Mouse (Mus musculus): Measurements from ENCODE around the gene S100pbp.
A peak's percentile ranks its signal among the peaks of the same experiment; 100 is the strongest.

S100pbp gene

GRCm38 (mm10) chr4:129157541-129157940, 32.0 kb downstream of the S100pbp start:
- DNase-seq (ENCODE audit: low read depth, low spot score): no peak

DNA sequence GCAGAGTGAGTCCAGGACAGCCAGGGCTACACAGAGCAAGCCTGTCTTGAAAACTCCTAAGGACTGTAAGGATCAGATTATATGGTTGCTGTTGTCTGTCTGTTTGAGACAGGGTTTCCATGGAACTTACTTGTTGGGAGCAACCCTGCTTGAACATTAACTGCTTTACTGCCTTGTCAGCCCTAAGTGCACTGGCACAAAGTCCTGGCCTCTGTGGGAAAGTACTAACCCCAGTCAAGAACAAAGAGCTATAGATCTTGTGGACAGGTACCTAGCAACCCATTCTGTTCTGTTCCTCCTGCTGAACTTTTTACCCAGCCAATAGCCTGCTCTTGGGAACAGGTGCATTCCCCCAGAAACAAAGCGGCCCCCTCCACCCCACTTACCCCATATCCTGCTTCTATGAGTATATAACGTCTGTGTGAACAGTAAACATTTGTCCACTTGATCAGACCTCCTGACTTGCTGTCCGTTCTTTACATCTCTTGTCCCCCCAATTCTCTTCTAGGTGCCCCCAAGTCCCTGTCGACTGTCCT, 38.2 kb downstream of the S100pbp start:
- DNase-seq (ENCODE audit: low read depth, low spot score): no peak

DNA sequence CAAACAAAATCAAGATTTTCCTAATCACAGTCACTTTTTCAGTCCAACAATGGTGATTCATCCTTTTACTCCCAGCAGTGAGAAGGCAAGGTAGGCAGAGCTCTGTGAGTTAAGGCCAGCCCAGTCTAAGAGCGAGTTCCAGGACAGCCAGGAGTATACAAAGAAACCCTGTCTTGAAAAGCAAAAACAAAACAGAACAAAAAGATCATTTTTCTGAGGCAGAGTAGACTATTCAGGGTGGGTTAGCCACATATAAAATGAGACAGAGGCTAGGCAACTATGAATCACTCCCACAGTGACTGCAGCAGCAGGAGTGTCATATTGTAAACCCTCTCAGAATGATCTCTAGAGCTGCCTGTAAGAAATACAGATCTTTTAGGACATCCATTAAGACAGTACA, 40.2 kb downstream of the S100pbp start:
- no peak for DNase-seq (ENCODE audit: low read depth, low spot score)

DNA sequence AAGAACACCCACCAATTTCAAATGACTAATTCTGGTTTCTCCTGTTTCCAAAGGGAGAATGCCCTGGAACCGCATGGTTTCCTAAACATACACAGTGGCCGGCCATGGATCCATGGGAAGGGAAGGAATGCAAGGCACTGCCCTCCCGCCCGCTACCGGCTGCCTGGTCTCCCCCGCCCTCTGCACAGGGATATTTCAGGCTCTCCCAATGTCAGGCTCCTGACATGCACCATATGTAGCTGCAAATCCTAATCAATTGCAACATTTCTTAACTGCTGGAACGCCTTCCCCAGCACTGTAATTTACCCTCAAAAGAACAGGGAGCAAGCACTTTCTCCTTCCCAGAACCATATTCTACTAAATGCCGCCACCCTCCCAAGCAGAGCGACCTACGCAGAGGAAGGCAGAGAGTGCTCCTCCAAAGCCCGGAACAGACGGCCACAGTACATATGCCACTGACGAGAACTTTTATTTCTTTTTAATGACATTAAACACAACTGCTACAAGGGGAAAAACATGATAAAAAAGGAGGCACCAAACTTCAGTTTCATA, 41.9 kb downstream of the S100pbp start:
- no peak for DNase-seq (ENCODE audit: low read depth, low spot score)

DNA sequence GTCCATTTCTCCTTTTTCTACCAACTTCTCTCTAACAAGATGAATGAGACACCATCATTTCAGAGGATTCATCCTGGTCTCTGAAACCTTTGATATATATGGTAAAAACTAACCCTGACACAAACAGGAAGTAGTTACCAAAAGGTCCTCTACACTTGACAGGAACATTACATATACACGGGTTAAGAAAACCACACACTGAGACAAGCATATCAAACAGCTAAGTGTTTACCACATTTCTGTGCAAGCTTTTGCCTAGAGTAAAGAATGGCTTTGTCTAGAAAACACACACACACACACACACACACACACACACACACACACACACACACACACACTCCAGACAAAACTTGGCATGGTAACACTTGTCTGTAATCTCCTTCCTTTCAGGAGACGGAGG, 43.1 kb downstream of the S100pbp start:
- DNase-seq (ENCODE audit: low read depth, low spot score): no peak

DNA sequence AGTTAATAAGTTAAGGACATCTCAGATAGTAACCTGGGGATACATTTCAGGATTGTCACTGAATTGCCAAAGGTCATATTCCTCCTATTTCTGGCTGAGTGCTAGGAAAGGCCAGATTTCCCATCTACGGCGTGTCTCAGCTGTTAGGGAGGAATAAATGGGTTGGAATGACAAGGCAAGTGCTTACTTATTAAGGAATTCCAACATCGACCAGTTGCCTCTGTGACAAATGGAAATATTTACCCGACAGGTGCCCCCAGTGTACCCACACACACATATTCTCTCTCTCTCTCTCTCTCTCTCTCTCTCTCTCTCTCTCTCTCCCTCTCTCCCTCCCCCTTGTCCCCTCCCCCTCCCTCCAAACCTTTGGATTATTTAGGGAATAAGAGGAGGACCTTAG, 43.6 kb downstream of the S100pbp start:
- DNase-seq (ENCODE audit: low read depth, low spot score): no peak

- DNase-seq (ENCODE audit: low read depth, low spot score): no peak
Observed at GRCm38 (mm10) chr4:129145411-129145810, 44.1 kb downstream of the S100pbp start.

- no peak for DNase-seq (ENCODE audit: low read depth, low spot score)
Observed at GRCm38 (mm10) chr4:129144401-129145367, 44.8 kb downstream of the S100pbp start.

GRCm38 (mm10) chr4:129143509-129143908, 46.0 kb downstream of the S100pbp start:
- DNase-seq (ENCODE audit: low read depth, low spot score): no peak

- no peak for DNase-seq (ENCODE audit: low read depth, low spot score)
Observed at GRCm38 (mm10) chr4:129142439-129143045, 47.0 kb downstream of the S100pbp start.

GRCm38 (mm10) chr4:129141560-129142438, 47.7 kb downstream of the S100pbp start:
- no peak for DNase-seq (ENCODE audit: low read depth, low spot score)

DNA sequence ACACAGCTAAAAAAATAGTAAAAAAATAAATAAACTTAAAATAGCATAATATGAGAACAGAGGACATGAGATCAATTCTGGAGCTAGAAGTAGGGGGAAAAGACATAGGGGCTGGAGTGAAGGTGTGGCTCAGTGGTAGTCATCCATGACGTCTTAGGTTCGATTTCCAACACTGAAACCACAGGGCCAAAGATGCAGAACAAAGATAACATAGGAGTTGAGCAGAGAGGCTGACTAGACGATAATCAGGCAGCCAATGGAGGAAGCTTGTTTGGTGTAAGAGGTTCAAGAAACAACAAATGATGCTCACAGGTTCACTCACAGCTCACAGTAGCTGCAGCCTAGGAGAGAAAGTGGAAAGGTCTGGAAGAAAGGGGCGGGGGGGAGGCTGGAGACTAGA, 48.7 kb downstream of the S100pbp start:
- DNase-seq (ENCODE audit: low read depth, low spot score): no peak

GRCm38 (mm10) chr4:129139642-129140041, 49.9 kb downstream of the S100pbp start:
- DNase-seq (ENCODE audit: low read depth, low spot score): no peak

DNA sequence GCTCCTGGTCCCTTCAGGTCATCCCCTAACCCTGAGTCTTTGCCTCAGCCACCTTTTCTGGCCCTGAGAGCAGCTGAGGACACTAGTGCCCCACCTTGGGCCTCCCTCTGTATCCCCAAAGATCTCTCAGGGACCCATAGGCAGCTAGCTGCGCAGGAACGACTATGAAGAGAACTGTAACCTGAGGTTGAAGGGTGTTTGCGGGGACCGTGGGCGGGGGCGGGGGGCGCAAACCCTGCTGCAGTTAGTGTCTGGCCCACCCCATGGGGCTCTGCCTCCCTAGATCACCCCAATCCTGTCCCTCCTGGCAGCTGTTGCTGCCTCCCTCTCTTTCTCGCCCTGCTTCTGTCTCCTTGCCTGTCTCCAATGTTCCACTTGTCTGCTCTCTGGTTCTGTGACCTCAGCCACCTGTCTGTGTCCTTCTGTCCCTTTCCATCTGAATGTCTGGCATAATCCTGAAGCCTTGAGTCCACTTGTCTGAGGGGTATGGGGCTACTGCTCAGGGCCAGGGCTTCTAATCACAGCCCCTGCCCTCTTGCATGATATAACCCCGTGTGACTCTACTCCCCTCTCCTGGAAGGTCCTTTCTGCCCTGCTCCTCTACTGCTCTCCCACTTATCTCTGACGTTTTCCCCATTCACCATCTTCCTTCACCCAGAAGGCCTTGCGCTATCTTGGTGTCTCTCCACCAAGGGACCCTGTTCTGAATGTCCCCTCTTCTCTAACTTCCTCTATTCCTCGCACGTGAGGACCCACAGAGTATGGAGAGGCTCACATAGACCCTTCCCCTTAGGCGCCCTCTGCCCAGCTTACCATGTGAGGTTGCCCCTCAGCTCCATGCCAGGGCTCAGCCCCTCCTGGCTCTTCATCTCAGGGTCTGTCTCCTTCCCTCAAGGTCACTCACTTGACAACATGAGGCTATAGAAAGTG, 51.9 kb downstream of the S100pbp start:
- no peak for DNase-seq (ENCODE audit: low read depth, low spot score)

DNA sequence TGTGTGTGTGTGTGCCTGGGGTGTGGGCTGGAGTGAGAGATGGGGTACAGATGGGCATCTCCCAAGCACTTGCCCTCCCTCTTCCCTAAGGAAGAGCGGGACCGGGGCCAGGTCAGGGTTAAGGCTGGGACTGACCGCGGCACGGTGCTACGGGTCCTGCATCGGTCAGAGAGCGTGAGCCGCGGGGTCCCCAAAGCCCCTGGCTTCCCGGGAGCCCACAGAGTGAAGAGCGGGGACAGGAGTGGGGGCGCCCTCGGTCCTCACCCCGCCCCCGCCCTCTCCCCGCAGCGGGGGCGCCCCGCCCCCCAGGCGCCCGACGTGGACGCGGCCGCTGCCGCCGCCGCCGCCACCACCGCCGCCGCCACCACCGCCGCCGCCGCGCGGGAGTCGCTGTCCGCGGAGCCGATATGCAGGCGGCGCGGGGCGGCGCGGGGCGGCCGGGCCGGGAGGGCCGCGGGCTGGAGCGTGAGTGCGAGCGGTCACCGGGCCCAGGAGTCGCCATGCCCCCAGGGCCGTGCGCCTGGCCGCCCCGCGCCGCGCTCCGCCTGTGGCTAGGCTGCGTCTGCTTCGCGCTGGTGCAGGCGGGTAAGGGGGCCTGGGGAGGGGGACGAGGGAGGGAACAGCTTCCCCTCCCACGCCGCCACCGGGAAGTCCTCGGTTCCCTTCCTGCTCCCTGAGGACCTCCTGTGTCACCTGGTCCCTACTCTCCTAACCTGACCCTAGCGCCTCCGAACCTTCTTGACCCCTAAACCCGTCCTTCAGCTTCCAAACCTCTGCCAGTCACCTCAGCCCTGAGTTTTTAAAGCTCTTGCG, 52.7 kb downstream of the S100pbp start, which contains the start of gene Fndc5:
Gene Fndc5 (plus strand): TSS at position 421 of the 813 bp plus-strand sequence.
- no peak for DNase-seq (ENCODE audit: low read depth, low spot score)

DNA sequence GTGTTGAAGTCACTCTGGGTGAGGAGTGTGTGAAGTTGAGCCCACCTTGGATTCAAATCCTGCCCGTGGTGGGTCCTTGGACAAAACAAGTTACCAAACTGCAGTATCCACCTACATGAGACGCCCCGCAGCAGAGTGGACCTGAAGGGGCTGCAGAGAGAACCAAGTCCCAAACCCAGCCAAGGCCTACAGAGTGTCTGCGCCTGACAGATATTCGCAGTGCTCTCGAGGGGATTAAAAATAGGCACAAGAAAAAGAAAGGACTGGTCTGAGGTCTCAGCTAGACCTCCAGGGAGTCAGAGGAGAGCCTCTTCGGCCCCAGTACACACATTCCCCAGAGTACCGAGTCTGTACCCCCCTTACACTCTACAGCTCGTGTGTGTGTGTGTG, 53.3 kb downstream of the S100pbp start:
- no peak for DNase-seq (ENCODE audit: low read depth, low spot score)

GRCm38 (mm10) chr4:129135637-129136036, 53.9 kb downstream of the S100pbp start:
- DNase-seq (ENCODE audit: low read depth, low spot score): no peak

GRCm38 (mm10) chr4:129134799-129135585, 54.5 kb downstream of the S100pbp start:
- peak; percentile 85 for DNase-seq (ENCODE audit: low read depth, low spot score)
